Mouse (Mus musculus): ENCODE results near the gene Astn1. TPM values are rescaled to one million over a fixed set of nuclear protein-coding genes. Genes with fewer than 3 reads are reported as not detected.

The Astn1 gene
- polyA plus RNA-seq, 1 experiment from 2014 or later, result 1.0 TPM

DNA sequence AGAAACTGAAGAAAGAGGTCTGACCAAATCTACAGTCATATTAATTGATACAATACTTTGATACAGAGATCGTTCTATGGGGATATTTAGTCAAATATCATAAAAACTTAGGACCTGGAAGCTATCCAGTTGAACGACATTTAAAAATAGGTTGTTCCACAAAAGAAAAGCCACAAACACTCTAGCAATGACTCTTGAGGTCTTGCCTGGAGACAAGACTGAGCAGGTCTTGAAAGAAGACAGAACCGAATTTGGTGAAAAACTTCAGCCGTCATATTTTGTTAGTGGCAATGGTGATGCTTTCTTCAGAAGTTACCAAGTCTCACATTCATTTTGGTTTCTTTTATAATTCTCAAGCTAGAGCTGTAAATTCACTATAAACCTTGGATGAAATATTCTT is 26.9 kb downstream of the Astn1 start:
- WGBS, result 83% methylated on average over 4 of the region's 4 CpGs
- no peaks in the 10 kb centered on the region for H3K9me3 ChIP-seq (ENCODE audit: control insufficient read depth, low read length)
- ATAC-seq (ENCODE audit: insufficient number of reproducible peaks, insufficient read depth, low FRiP score, low read depth), result no peak

GRCm38 (mm10) chr1:158390693-158391092 is 28.6 kb downstream of the Astn1 start:
- Histone ChIP-seq H3K27ac (replicated peaks in 1 of 2; ENCODE audit: control insufficient read depth in 1 of 2, insufficient read depth in 1 of 2, low read depth in 2 of 2, low read length in 2 of 2) (no peak overlapping the region), H3K9ac (ENCODE audit: low read length) (no peak overlapping the region), H3K4me1 (ENCODE audit: control insufficient read depth in 2 of 2, insufficient read depth in 2 of 2, low read length in 2 of 2) (no peaks in the 10 kb centered on the region), H3K36me3 (ENCODE audit: control insufficient read depth, insufficient read depth, low read length) (no peaks in the 10 kb centered on the region), H3K4me2 (ENCODE audit: low read length) (no peak overlapping the region), H3K4me3 (ENCODE audit: control insufficient read depth in 1 of 2, insufficient read depth in 1 of 2, low read depth in 1 of 2, low read length in 2 of 2) (no peak overlapping the region), H3K9me3 (ENCODE audit: control insufficient read depth, low read length) (no peaks in the 10 kb centered on the region), H3K27me3 (ENCODE audit: control insufficient read depth, insufficient read depth, low read length) (no peaks in the 10 kb centered on the region)
- ATAC-seq (ENCODE audit: insufficient number of reproducible peaks, insufficient read depth, low FRiP score, low read depth), result no peak
- 70% methylated on average over 4 of the region's 4 CpGs for WGBS

More for the DNA sequence above, 26.9 kb downstream of the Astn1 start:
- Histone ChIP-seq H3K36me3 (ENCODE audit: control insufficient read depth, insufficient read depth, low read length) (no peaks in the 10 kb centered on the region), H3K27me3 (ENCODE audit: control insufficient read depth, insufficient read depth, low read length) (no peaks in the 10 kb centered on the region), H3K4me2 (ENCODE audit: low read length) (no peak overlapping the region), H3K27ac (replicated peaks in 1 of 2; ENCODE audit: control insufficient read depth in 1 of 2, insufficient read depth in 1 of 2, low read depth in 2 of 2, low read length in 2 of 2) (no peak overlapping the region), H3K4me1 (ENCODE audit: control insufficient read depth in 2 of 2, insufficient read depth in 2 of 2, low read length in 2 of 2) (no peaks in the 10 kb centered on the region), H3K9ac (ENCODE audit: low read length) (no peak overlapping the region), H3K4me3 (ENCODE audit: control insufficient read depth in 1 of 2, insufficient read depth in 1 of 2, low read depth in 1 of 2, low read length in 2 of 2) (no peak overlapping the region)

GRCm38 (mm10) chr1:158397058-158397457 is 35.0 kb downstream of the Astn1 start:
- no peak overlapping the region for H3K27ac ChIP-seq (replicated peaks in 1 of 2; ENCODE audit: control insufficient read depth in 1 of 2, insufficient read depth in 1 of 2, low read depth in 2 of 2, low read length in 2 of 2)
- no peak overlapping the region for H3K4me3 ChIP-seq (ENCODE audit: control insufficient read depth in 1 of 2, insufficient read depth in 1 of 2, low read depth in 1 of 2, low read length in 2 of 2)
- no peaks in the 10 kb centered on the region for H3K36me3 ChIP-seq (ENCODE audit: control insufficient read depth, insufficient read depth, low read length)
- no peaks in the 10 kb centered on the region for H3K9me3 ChIP-seq (ENCODE audit: control insufficient read depth, low read length)
- no peaks in the 10 kb centered on the region for H3K4me1 ChIP-seq (ENCODE audit: control insufficient read depth in 2 of 2, insufficient read depth in 2 of 2, low read length in 2 of 2)
- WGBS, result 81% methylated on average over 2 of the region's 2 CpGs
- no peak for ATAC-seq (ENCODE audit: insufficient number of reproducible peaks, insufficient read depth, low FRiP score, low read depth)
- H3K9ac ChIP-seq (ENCODE audit: low read length), result no peak overlapping the region
- H3K4me2 ChIP-seq (ENCODE audit: low read length), result no peak overlapping the region
- H3K27me3 ChIP-seq (ENCODE audit: control insufficient read depth, insufficient read depth, low read length), result no peaks in the 10 kb centered on the region

DNA sequence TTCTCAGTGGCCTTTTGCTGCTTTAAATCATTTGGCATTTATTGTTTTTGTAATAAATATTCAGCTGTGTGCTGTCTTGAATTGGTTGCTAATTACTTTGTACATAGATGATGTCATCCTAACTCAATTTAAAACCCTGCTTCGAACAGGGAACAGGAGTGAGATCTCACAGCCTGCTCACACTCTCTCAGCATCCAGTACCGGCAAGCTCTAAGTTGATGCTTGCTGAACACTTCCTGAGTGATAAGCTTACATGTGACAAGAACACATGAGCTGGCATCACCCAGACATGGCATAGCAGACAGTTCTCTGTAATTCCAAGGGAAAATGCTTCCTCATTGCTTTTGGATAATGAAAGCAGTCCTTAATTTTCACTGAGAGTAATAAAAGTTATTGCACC is 38.8 kb downstream of the Astn1 start:
- no peak overlapping the region for H3K9ac ChIP-seq (ENCODE audit: low read length)

DNA sequence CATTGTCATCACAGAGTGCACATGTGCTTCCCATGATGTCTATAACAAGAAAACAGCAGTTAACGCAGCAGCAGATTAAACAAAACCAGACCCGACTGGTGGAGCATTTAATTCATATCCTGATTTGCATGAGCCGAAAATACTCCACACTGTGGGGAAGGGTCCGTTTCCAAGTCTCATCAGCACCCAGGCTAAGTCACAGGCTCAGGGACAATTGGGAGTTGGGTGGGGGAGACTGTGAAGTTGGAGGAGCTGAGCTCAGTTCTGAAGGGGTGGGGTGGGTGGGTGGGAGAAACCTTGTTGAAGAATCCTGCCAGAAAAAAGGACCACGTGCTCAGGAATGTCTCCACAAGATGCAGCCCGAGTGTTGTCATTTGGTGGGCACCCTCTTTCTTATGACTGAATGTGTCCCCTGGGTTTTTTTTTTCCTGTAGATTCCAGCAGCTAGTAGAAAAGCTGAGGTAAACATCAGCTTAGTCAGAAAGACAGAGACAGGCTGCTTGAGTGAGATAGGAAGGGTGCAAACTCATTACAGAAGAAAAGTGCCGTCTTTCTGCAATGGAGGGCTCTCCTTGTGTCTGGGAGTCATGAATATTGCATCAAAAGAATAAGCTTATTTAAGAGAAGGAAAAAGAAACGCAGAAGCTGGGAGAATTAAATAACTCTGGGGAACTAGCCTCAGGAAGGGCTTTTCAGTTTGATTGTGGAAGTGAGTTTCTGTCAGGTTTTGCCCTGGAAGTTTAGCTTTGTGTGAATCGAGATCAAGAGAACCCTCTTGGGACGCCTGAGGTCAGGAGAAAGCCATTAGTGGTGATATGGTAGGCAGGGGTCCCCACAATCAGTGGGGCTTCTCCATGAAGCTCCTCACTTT is 44.1 kb downstream of the Astn1 start:
- Histone ChIP-seq H3K4me1 (ENCODE audit: control insufficient read depth in 2 of 2, insufficient read depth in 2 of 2, low read length in 2 of 2) (no peaks in the 10 kb centered on the region), H3K27me3 (ENCODE audit: control insufficient read depth, insufficient read depth, low read length) (no peaks in the 10 kb centered on the region), H3K27ac (replicated peaks in 1 of 2; ENCODE audit: control insufficient read depth in 1 of 2, insufficient read depth in 1 of 2, low read depth in 2 of 2, low read length in 2 of 2) (no peak overlapping the region), H3K4me3 (ENCODE audit: control insufficient read depth in 1 of 2, insufficient read depth in 1 of 2, low read depth in 1 of 2, low read length in 2 of 2) (no peak overlapping the region), H3K36me3 (ENCODE audit: control insufficient read depth, insufficient read depth, low read length) (no peaks in the 10 kb centered on the region), H3K4me2 (ENCODE audit: low read length) (no peak overlapping the region), H3K9me3 (ENCODE audit: control insufficient read depth, low read length) (no peaks in the 10 kb centered on the region), H3K9ac (ENCODE audit: low read length) (no peak overlapping the region)
- ATAC-seq (ENCODE audit: insufficient number of reproducible peaks, insufficient read depth, low FRiP score, low read depth), result no peak
- 60% methylated on average over 10 of the region's 10 CpGs for WGBS

More for the DNA sequence above, 38.8 kb downstream of the Astn1 start:
- no peaks in the 10 kb centered on the region for H3K9me3 ChIP-seq (ENCODE audit: control insufficient read depth, low read length)
- H3K36me3 ChIP-seq (ENCODE audit: control insufficient read depth, insufficient read depth, low read length), result no peaks in the 10 kb centered on the region
- no peak for ATAC-seq (ENCODE audit: insufficient number of reproducible peaks, insufficient read depth, low FRiP score, low read depth)
- no peaks in the 10 kb centered on the region for H3K4me1 ChIP-seq (ENCODE audit: control insufficient read depth in 2 of 2, insufficient read depth in 2 of 2, low read length in 2 of 2)
- H3K27ac ChIP-seq (replicated peaks in 1 of 2; ENCODE audit: control insufficient read depth in 1 of 2, insufficient read depth in 1 of 2, low read depth in 2 of 2, low read length in 2 of 2), result no peak overlapping the region
- no peak overlapping the region for H3K4me2 ChIP-seq (ENCODE audit: low read length)
- no peaks in the 10 kb centered on the region for H3K27me3 ChIP-seq (ENCODE audit: control insufficient read depth, insufficient read depth, low read length)
- H3K4me3 ChIP-seq (ENCODE audit: control insufficient read depth in 1 of 2, insufficient read depth in 1 of 2, low read depth in 1 of 2, low read length in 2 of 2), result no peak overlapping the region
- 53% methylated on average over 2 of the region's 2 CpGs for WGBS

DNA sequence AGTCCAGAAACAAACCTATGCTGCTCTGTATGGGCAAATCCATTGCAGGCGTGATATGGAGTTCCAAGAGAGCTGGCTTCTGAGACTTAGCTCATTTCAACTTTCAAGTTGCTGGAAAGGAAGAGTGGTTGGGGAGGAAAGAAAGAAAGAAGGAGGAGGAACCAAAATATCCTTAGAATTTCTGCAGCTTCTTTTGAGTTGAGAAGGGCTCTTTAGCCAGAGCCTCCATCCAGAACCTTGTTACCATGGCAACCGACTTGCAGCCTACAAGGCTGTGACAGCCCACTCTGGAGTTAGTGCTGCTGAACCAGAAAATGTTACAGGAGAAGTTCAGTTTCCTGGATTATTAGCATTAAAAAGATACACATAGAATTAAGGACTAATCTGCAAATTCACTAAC is 46.1 kb downstream of the Astn1 start:
- no peaks in the 10 kb centered on the region for H3K4me1 ChIP-seq (ENCODE audit: control insufficient read depth in 2 of 2, insufficient read depth in 2 of 2, low read length in 2 of 2)
- H3K36me3 ChIP-seq (ENCODE audit: control insufficient read depth, insufficient read depth, low read length), result no peaks in the 10 kb centered on the region
- WGBS, result 75% methylated on average over 2 of the region's 2 CpGs
- H3K9me3 ChIP-seq (ENCODE audit: control insufficient read depth, low read length), result no peaks in the 10 kb centered on the region
- no peaks in the 10 kb centered on the region for H3K27me3 ChIP-seq (ENCODE audit: control insufficient read depth, insufficient read depth, low read length)
- no peak overlapping the region for H3K4me2 ChIP-seq (ENCODE audit: low read length)
- no peak overlapping the region for H3K27ac ChIP-seq (replicated peaks in 1 of 2; ENCODE audit: control insufficient read depth in 1 of 2, insufficient read depth in 1 of 2, low read depth in 2 of 2, low read length in 2 of 2)
- no peak for ATAC-seq (ENCODE audit: insufficient number of reproducible peaks, insufficient read depth, low FRiP score, low read depth)
- H3K9ac ChIP-seq (ENCODE audit: low read length), result no peak overlapping the region
- H3K4me3 ChIP-seq (ENCODE audit: control insufficient read depth in 1 of 2, insufficient read depth in 1 of 2, low read depth in 1 of 2, low read length in 2 of 2), result no peak overlapping the region

DNA sequence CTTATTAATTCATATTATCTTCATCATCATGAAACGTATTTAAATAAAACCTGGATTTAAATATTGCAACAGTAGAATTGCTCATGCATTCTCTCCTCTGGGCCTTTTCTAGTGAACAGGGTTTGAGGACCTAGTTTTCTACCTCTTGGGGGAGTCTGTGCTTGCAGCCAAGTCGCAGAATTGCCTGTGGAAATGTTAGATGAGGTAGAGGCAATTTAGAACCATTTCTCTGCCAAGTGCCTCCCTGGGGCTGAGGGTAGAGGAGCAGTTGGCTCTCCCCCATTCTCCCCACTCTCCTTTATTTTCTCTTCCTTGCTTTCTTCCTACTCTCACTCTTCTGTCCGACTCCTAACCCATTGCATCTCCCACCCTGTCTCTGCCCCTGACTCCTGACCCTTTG is 49.1 kb downstream of the Astn1 start:
- Histone ChIP-seq H3K9ac (ENCODE audit: low read length) (no peak overlapping the region), H3K4me1 (ENCODE audit: control insufficient read depth in 2 of 2, insufficient read depth in 2 of 2, low read length in 2 of 2) (no peaks in the 10 kb centered on the region), H3K4me3 (ENCODE audit: control insufficient read depth in 1 of 2, insufficient read depth in 1 of 2, low read depth in 1 of 2, low read length in 2 of 2) (no peak overlapping the region), H3K4me2 (ENCODE audit: low read length) (no peak overlapping the region), H3K27me3 (ENCODE audit: control insufficient read depth, insufficient read depth, low read length) (no peaks in the 10 kb centered on the region), H3K9me3 (ENCODE audit: control insufficient read depth, low read length) (no peaks in the 10 kb centered on the region), H3K27ac (replicated peaks in 1 of 2; ENCODE audit: control insufficient read depth in 1 of 2, insufficient read depth in 1 of 2, low read depth in 2 of 2, low read length in 2 of 2) (no peak overlapping the region), H3K36me3 (ENCODE audit: control insufficient read depth, insufficient read depth, low read length) (no peaks in the 10 kb centered on the region)
- WGBS, result 67% methylated on average over 3 of the region's 3 CpGs
- ATAC-seq (ENCODE audit: insufficient number of reproducible peaks, insufficient read depth, low FRiP score, low read depth), result no peak

DNA sequence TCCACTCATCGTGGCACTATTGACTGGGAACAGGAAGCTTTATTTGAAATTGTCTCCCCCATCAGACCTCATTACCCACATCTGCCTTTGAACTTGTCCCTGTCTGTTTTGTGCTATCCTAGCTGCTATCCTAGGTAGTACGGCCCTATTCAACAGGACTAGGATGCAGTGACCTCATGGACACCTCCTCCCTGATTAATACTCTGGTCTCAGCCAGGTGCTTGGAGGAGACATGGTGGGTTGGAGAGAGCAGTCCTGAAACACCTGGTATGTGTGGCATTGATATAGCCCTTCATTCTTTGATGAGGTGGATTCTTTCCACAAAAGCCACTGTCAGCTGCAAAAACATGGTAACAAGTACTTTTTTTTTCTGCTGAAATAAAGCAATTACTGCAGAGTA is 52.1 kb downstream of the Astn1 start:
- H3K36me3 ChIP-seq (ENCODE audit: control insufficient read depth, insufficient read depth, low read length), result no peaks in the 10 kb centered on the region
- 84% methylated on average over 2 of the region's 2 CpGs for WGBS
- H3K27me3 ChIP-seq (ENCODE audit: control insufficient read depth, insufficient read depth, low read length), result no peaks in the 10 kb centered on the region
- H3K27ac ChIP-seq (replicated peaks in 1 of 2; ENCODE audit: control insufficient read depth in 1 of 2, insufficient read depth in 1 of 2, low read depth in 2 of 2, low read length in 2 of 2), result no peak overlapping the region
- peaks cover 3% of the 10 kb centered on the region; the same call in 1 of the 2 replicates for H3K9me3 ChIP-seq (ENCODE audit: control insufficient read depth, low read length)
- H3K4me1 ChIP-seq (ENCODE audit: control insufficient read depth in 2 of 2, insufficient read depth in 2 of 2, low read length in 2 of 2), result no peaks in the 10 kb centered on the region
- H3K4me3 ChIP-seq (ENCODE audit: control insufficient read depth in 1 of 2, insufficient read depth in 1 of 2, low read depth in 1 of 2, low read length in 2 of 2), result no peak overlapping the region
- no peak for ATAC-seq (ENCODE audit: insufficient number of reproducible peaks, insufficient read depth, low FRiP score, low read depth)
- H3K4me2 ChIP-seq (ENCODE audit: low read length), result no peak overlapping the region
- no peak overlapping the region for H3K9ac ChIP-seq (ENCODE audit: low read length)

Data from heart, embryonic 14.5 days (tissue).